12 mouse cellular contexts compared by ENCODE assay signal in genomic region chr17:30116226-30116625, GRCm38 (mm10).
A peak's percentile ranks its signal among the peaks of the same experiment; 100 is the strongest.
DNase-seq lines count a peak whose midpoint lies in the region; TF ChIP-seq lines count a peak whose summit lies in the region.
"Had no signal": no experiment of that assay in that cellular context is flagged by ENCODE, and none has a peak within 500 bp of the region (broad histone marks: within the 10 kb centered on the region; RNA-seq: fewer than 3 reads in every experiment).

No protein-coding gene starts in this region.

- intact Hi-C loops in left cerebral cortex, postnatal 36 days (cut with DNase I) = loop anchor here (5.0 to 10.0 kb wide), 2 partner anchors 81 to 339 kb away; no protein-coding TSS in a partner anchor
- intact Hi-C loops in left cerebral cortex, postnatal 10 days (cut with DNase I) = no loop called here

- TF ChIP-seq POLR2A in brain, embryonic 14.5 days (IDR thresholded peaks at IDR 0.05; ENCODE audit: borderline replicate concordance, extremely low read depth, insufficient read depth, insufficient read length, poor library complexity, severe bottlenecking) = no peak

- DNase-seq in embryo, embryonic 10.5 days (ENCODE audit: low spot score) = peak; percentile 17
- no peak for DNase-seq in embryo, embryonic 9.5 days (ENCODE audit: extremely low spot score)
- DNase-seq in left cerebral cortex, adult 11 months (ENCODE audit: low spot score) = peak; percentile 42
- DNase-seq in left cerebral cortex, postnatal 36 days (ENCODE audit: low spot score in 2 of 2) = no peak
- peak; percentile 70 for DNase-seq in brain, embryonic 14.5 days (ENCODE audit: low read depth)
- peak; percentile 35 to 56 for DNase-seq in left cerebral cortex, postnatal 10 days (ENCODE audit: extremely low spot score in 1 of 2, low spot score in 2 of 2)
- DNase-seq in MN1 (ENCODE audit: low spot score) = no peak
- no peak for DNase-seq in ovary, adult 18-20 months (ENCODE audit: low spot score)
- DNase-seq: cerebellum, adult 9-11 months; kidney, adult 18-20 months; spleen, adult 18-20 months; thymus, adult 18-20 months had no signal

- no peak for TF ChIP-seq CTCF in brain, embryonic 14.5 days (IDR thresholded peaks at IDR 0.05; ENCODE audit: borderline replicate concordance, extremely low read depth, insufficient read depth, insufficient read length)

Comparison
In these comparisons a context has a peak if more than half of its experiments do, and no peak if none do; other contexts are left out.
1. DNase-seq: peak in embryo, embryonic 10.5 days (single experiment), left cerebral cortex, adult 11 months (single experiment), brain, embryonic 14.5 days (single experiment) and left cerebral cortex, postnatal 10 days (2 of 2); none in embryo, embryonic 9.5 days (single experiment), left cerebral cortex, postnatal 36 days (0 of 2), MN1 (single experiment) and ovary, adult 18-20 months (single experiment).